Mouse (Mus musculus) left cerebral cortex, postnatal 10 days (tissue): ENCODE measurements at regions not wholly inside any gene's neighbourhood (a gene's known extent, or its start where the extent isn't known, plus 50 kb on each side); places are given as distances from the start of the nearest gene placed in this dataset.
A peak's percentile ranks its signal among the peaks of the same experiment; 100 is the strongest.

ENCODE experiments used
- DNase-seq, 2 experiments: peaks; one replicate each; pipeline ENCODE4 v3.0.0; 2021 to 2022; ENCODE audit warnings: low spot score in 2 of 2, mixed read lengths in 1 of 2; ENCODE audit errors: extremely low spot score in 1 of 2
- intact Hi-C: fragments of 180-260 bp; cut with DNase I; formaldehyde crosslinking; loops from one replicate; pipeline ENCODE4 v1.15.1; 2025

GRCm38 (mm10) chr9:61511436-61511835, 139.3 kb downstream of the Tle3 start:
- no peak for DNase-seq
- intact Hi-C loops = loop anchor here (10.0 kb wide), 1 partner anchor 137 kb away; the partner anchor contains the start of gene Tle3

GRCm38 (mm10) chr9:61510217-61510893, 138.2 kb downstream of the Tle3 start:
- DNase-seq = peak; percentile 23 to 26

GRCm38 (mm10) chr9:61509591-61510191, 137.5 kb downstream of the Tle3 start:
- intact Hi-C loops = loop anchor here (10.0 kb wide), 1 partner anchor 135 kb away; the partner anchor contains the start of gene Tle3
- peak in 1 of 2 experiments; percentile 24 for DNase-seq

More at GRCm38 (mm10) chr9:61510217-61510893, 138.2 kb downstream of the Tle3 start:
- intact Hi-C loops = loop anchor here (10.0 kb wide), 1 partner anchor 136 kb away; the partner anchor contains the start of gene Tle3

GRCm38 (mm10) chr9:61509091-61509490, 136.9 kb downstream of the Tle3 start:
- intact Hi-C loops = no loop called here
- DNase-seq = no peak

- intact Hi-C loops = no loop called here
Measured at GRCm38 (mm10) chr9:61500851-61501250, 128.7 kb downstream of the Tle3 start.

GRCm38 (mm10) chr9:61492896-61493295, 120.7 kb downstream of the Tle3 start:
- intact Hi-C loops = no loop called here
- no peak for DNase-seq

More at GRCm38 (mm10) chr9:61500851-61501250, 128.7 kb downstream of the Tle3 start:
- no peak for DNase-seq

GRCm38 (mm10) chr9:61491131-61491712, 119.1 kb downstream of the Tle3 start:
- DNase-seq = no peak
- intact Hi-C loops = no loop called here

- intact Hi-C loops = no loop called here
- DNase-seq = no peak
Measured at GRCm38 (mm10) chr9:61489983-61490382, 117.8 kb downstream of the Tle3 start.

GRCm38 (mm10) chr9:61489147-61489546, 117.0 kb downstream of the Tle3 start:
- intact Hi-C loops = no loop called here
- no peak for DNase-seq

- DNase-seq = no peak
- intact Hi-C loops = no loop called here
Measured at GRCm38 (mm10) chr9:61487824-61488223, 115.7 kb downstream of the Tle3 start.

- intact Hi-C loops = no loop called here
- peak in 1 of 2 experiments; percentile 74 for DNase-seq
Measured at GRCm38 (mm10) chr9:61487146-61487545, 115.0 kb downstream of the Tle3 start.

GRCm38 (mm10) chr9:61484391-61484790, 112.2 kb downstream of the Tle3 start:
- intact Hi-C loops = no loop called here
- no peak for DNase-seq

GRCm38 (mm10) chr9:61479626-61480025, 107.5 kb downstream of the Tle3 start:
- no peak for DNase-seq
- intact Hi-C loops = no loop called here

- no peak for DNase-seq
- intact Hi-C loops = no loop called here
Measured at GRCm38 (mm10) chr9:61478862-61479261, 106.7 kb downstream of the Tle3 start.

GRCm38 (mm10) chr9:61476351-61476750, 104.2 kb downstream of the Tle3 start:
- no peak for DNase-seq

GRCm38 (mm10) chr9:61470815-61471505, 98.8 kb downstream of the Tle3 start:
- intact Hi-C loops = no loop called here
- DNase-seq = no peak

More at GRCm38 (mm10) chr9:61476351-61476750, 104.2 kb downstream of the Tle3 start:
- intact Hi-C loops = no loop called here

GRCm38 (mm10) chr9:61468897-61469509, 96.8 kb downstream of the Tle3 start:
- DNase-seq = no peak
- intact Hi-C loops = no loop called here

- intact Hi-C loops = no loop called here
- no peak for DNase-seq
Measured at GRCm38 (mm10) chr9:61468368-61468848, 96.2 kb downstream of the Tle3 start.
